Mouse (Mus musculus) forebrain, embryonic 15.5 days (tissue): ENCODE data around the gene Gm13420. TPM values are rescaled to one million over a fixed set of nuclear protein-coding genes. Genes with fewer than 3 reads are reported as not detected.
"Not testable (repeated sequence)": the region's sequence is repeated elsewhere in the genome, so short reads cannot be mapped to it uniquely, and the experiment has no call there.

Source experiments
- ATAC-seq: fragments of 200-750 bp; cut with Nextera tagmentation; replicated peaks from 2 replicates; pipeline ENCODE4 v1.8.0; 2017; ENCODE audit warnings: mild to moderate bottlenecking, moderate TSS enrichment, moderate library complexity
- H3K27ac ChIP-seq: fragments of 300-500 bp; sonication (generic); replicated peaks from 2 replicates; pipeline ENCODE4 v1.5.1; 2015; ENCODE audit warnings: mild to moderate bottlenecking, inconsistent platforms
- H3K27me3 ChIP-seq: fragments of 300-500 bp; sonication (generic); 2 replicates; pipeline ENCODE4 v1.6.1; 2015; ENCODE audit warnings: inconsistent platforms
- H3K36me3 ChIP-seq: fragments of 300-500 bp; sonication (generic); 2 replicates; pipeline ENCODE4 v1.6.1; 2015; ENCODE audit warnings: mild to moderate bottlenecking, inconsistent platforms
- H3K4me1 ChIP-seq: fragments of 300-500 bp; sonication (generic); 2 replicates; pipeline ENCODE4 v1.6.1; 2015; ENCODE audit warnings: inconsistent platforms
- H3K4me2 ChIP-seq: fragments of 300-500 bp; sonication (generic); replicated peaks from 2 replicates; pipeline ENCODE4 v1.6.1; 2015; ENCODE audit warnings: mild to moderate bottlenecking, inconsistent platforms
- H3K4me3 ChIP-seq: fragments of 300-500 bp; sonication (generic); 2 replicates; pipeline ENCODE4 v1.5.1; 2015; ENCODE audit warnings: mild to moderate bottlenecking, inconsistent platforms
- H3K9ac ChIP-seq: fragments of 300-500 bp; sonication (generic); replicated peaks from 2 replicates; pipeline ENCODE4 v1.6.1; 2015; ENCODE audit warnings: mild to moderate bottlenecking, inconsistent platforms
- H3K9me3 ChIP-seq: fragments of 300-500 bp; sonication (generic); 2 replicates; pipeline ENCODE4 v1.6.1; 2016; ENCODE audit warnings: inconsistent platforms
- WGBS: fragments of 180-500 bp; shearing (Covaris S2); methylation state at CpG from one replicate; pipeline ENCODE4 v1.1.7; 2015; ENCODE audit warnings: mixed read lengths; 5-methylcytosine and 5-hydroxymethylcytosine counted together
- polyA plus RNA-seq: library from polyadenylated mRNA; unstranded; fragments of >200 nt; fragmentation: Nextera tagmentation; extraction: Ambion mirVana; gene quantifications from 2 replicates; pipeline ENCODE4 v1.2.1, GENCODE M21; 2015

Gm13420 gene
- not detected in 2 replicates for polyA plus RNA-seq

DNA sequence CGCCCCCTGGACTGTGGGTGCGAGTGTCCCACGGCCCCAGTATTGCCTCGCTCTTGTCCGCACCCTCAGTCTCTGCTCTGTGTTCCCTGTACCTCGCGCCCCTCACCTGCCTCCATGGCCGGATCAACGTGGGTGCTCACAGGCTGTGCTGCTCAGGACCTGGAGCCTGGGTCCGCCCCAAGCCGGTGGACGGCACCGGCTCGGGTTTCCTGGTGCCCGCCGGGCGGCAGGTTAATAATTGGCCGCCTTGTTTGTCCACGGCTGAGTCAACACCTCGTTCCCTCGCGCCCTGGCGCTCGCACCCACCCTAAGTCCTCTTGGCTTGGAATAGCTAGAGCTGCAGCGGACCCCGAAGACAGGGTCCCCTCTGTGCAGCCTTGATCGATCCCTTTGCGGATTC is at the start of gene Gm13420:
TSS of gene Gm13420 (minus strand) at position 189 of the 400 bp plus-strand sequence.
- 6% methylated on average over 28 of the region's 28 CpGs for WGBS
- ATAC-seq = no peak
- Histone ChIP-seq H3K27ac (no peak within 1 kb of the TSS), H3K9ac (no peak within 1 kb of the TSS), H3K36me3 (no peaks in the 10 kb centered on the region), H3K4me1 (peaks cover 5% of the 10 kb centered on the region), H3K4me2 (no peak within 1 kb of the TSS), H3K4me3 (no peak within 1 kb of the TSS), H3K9me3 (peaks cover 3% of the 10 kb centered on the region; the same call in 1 of the 2 replicates), H3K27me3 (peaks cover 52% of the 10 kb centered on the region)

DNA sequence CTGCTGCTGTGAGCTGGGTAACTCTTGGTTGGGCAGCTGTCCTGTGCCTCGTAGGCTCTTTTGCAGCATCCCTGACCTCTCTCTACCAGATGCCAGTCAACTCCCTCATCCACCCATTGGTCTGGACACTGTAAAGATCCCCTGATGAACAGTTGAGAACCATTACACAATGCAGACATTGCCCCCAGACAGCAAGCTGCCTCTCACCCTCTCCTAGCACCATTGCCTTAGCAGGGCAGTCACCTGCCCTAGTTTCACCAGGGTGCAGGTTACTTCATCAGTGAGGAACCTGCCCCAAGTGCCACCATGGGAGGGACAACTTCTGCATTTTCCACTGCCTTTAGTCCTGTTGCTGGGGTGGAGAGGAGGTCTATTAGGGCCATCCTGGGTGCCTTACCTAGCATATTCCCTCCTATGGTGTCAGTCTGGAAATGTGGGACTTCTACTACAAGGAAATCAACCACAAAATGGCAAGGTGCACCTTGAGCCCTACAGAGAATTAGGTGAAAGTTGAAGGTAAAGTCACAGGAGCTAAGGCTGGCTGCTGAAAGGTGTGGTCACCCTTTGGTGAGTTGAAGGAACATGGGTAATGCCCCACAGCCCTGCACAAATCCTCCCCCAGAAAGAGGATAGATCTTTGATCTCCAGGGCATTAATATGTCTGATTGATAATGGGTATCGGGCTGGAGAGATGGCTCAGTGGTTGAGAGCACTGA is 41.4 kb upstream of the Gm13420 start:
- WGBS = 94% methylated on average over 2 of the region's 2 CpGs
- H3K4me3 ChIP-seq = no peak overlapping the region

DNA sequence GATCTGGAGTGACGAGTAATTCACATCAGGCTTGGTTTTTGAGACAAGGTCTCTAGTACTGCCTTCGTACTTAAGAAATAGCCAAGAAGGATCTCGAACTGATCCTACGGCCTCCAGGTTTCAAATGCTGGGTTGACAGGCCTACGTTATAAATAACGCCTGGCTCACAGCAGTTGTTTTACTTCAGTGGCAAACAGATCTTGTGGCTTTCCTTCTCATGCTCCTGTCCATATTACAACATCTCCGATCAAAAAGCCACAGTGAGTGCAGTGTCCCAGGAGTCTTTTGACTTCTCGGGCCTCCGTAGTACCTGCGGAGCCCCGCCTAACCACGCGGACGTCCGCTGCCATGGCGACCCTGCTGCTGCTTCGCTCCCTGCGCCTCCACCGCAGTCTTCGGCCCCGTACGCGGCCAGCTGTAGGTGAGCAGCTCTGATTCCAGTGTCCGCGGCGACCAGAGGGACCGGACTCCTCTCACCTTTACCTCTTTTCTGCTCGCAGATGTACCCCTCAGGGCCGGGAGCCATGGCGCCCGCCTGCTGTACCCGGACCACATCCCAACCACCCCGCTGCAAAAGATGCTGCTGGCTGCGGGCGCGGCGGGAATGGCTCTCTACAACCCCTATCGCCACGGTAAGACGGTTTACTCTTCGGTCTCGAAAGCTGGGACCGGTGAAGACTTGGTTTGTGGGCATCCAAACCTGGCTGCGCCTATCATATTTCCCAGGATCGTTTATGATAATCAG is 36.6 kb upstream of the Gm13420 start, which contains the start of gene Trub2:
TSS of gene Trub2 (minus strand) at position 566 of the 745 bp plus-strand sequence.
- ATAC-seq = peak; percentile 86
- Histone ChIP-seq H3K4me1 (peaks cover 18% of the 10 kb centered on the region), H3K4me3 (peak within 1 kb of the TSS; percentile 66), H3K4me2 (peak within 1 kb of the TSS; percentile 85), H3K9me3 (no peaks in the 10 kb centered on the region), H3K36me3 (peaks cover 34% of the 10 kb centered on the region), H3K27ac (peak within 1 kb of the TSS; percentile 86), H3K9ac (peak within 1 kb of the TSS; percentile 73), H3K27me3 (no peaks in the 10 kb centered on the region)
- WGBS = under 1% methylated on average over 45 of the region's 45 CpGs

More for the DNA sequence above, 41.4 kb upstream of the Gm13420 start:
- Histone ChIP-seq H3K9me3 (no peaks in the 10 kb centered on the region), H3K27me3 (no peaks in the 10 kb centered on the region), H3K4me2 (no peak overlapping the region), H3K4me1 (peaks cover 10% of the 10 kb centered on the region), H3K9ac (no peak overlapping the region), H3K36me3 (peaks cover 30% of the 10 kb centered on the region), H3K27ac (no peak overlapping the region)
- ATAC-seq = no peak

DNA sequence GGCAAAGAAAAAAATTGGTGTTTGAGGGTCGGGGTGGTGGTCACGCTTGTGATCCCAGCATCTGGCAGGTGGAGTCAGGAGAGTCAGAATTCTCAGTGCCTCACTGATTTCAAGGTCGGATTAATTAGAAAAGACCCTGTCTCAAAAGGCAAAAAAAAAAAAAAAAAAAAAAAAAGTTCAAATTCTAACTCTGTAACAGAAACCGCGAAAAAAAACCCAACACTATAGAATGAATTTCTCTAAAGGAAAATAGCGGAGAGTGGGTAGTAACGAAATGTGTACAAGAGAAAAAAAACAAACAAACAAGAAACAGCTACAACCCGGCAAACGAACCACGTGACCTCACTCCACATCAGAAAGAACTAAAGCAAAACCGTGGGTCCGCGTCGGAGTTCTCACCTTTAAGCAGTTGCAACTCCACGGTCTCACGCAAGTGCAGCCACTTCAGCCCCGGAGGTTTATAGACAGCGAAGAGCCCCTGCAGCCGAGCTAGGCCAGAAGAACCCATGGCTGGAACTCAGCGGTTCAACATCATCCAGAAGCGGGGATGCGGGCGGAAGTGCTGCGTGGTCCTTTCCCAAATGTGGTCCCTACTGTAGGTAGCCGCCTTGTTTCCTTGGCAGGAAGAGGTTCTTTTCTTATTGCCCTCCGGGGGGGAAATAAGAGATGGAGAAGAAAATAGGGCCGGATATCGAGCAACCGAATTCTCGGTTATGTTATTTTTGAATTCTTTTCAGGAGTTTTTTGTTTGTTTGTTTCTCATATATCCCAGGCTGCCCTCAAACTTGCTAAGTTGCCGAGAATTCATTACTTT is 35.8 kb upstream of the Gm13420 start, which contains the start of gene Coq4:
TSS of gene Coq4 (plus strand) at position 390 of the 814 bp plus-strand sequence.
- peak; percentile 90 for ATAC-seq
- Histone ChIP-seq H3K4me2 (peak within 1 kb of the TSS; percentile 85), H3K9ac (peak within 1 kb of the TSS; percentile 73), H3K4me1 (peaks cover 18% of the 10 kb centered on the region), H3K27ac (peak within 1 kb of the TSS; percentile 86), H3K4me3 (peak within 1 kb of the TSS; percentile 66), H3K9me3 (no peaks in the 10 kb centered on the region), H3K36me3 (peaks cover 42% of the 10 kb centered on the region), H3K27me3 (no peaks in the 10 kb centered on the region)
- WGBS = 1% methylated on average over 31 of the region's 31 CpGs

DNA sequence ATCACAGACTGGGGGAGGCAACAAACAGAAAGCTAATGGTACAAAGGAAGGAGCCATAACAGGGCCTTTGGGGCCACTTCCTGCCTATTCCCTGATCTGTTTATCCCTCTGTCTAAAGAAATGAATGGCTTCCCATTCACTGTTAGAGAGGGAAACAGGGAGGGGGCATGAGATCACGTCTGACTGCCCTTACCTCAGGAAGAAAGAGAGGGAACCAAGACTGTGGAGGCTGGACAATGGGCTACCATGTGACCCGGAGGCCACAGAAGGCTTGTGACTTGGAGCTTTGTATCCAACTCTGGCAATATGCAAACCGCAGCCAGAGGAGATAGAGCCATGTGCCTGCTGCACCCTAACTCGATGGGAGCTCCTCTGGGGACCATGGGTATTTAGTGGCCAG is 32.8 kb upstream of the Gm13420 start:
- H3K4me1 ChIP-seq = peaks cover 18% of the 10 kb centered on the region
- no peak overlapping the region for H3K4me3 ChIP-seq
- 68% methylated on average over 4 of the region's 4 CpGs for WGBS
- no peaks in the 10 kb centered on the region for H3K9me3 ChIP-seq
- H3K27ac ChIP-seq = no peak overlapping the region
- H3K4me2 ChIP-seq = no peak overlapping the region
- ATAC-seq = no peak
- no peak overlapping the region for H3K9ac ChIP-seq
- H3K36me3 ChIP-seq = peaks cover 59% of the 10 kb centered on the region
- H3K27me3 ChIP-seq = no peaks in the 10 kb centered on the region

DNA sequence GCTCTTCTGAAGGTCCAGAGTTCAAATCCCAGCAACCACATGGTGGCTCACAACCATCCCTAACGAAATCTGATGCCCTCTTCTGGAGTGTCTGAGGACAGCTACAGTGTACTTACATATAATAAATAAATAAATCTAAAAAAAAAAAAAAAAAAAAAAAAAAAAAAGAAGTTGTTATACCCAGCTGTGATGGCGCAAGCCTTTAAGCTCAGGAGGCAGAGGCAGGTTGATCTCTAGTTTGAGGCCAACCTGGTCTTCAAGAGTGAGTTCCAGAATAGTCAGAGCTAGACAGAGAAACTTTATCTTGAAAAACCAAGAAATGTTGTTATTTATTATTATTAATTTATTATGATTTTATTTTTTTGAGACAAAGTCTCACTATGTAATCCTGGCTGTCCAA is 29.8 kb upstream of the Gm13420 start:
- H3K9me3 ChIP-seq, H3K9ac ChIP-seq, ATAC-seq, H3K27me3 ChIP-seq, H3K27ac ChIP-seq, H3K4me2 ChIP-seq, H3K4me3 ChIP-seq, H3K4me1 ChIP-seq: not testable (repeated sequence)
- 94% methylated on average over 2 of the region's 2 CpGs for WGBS
- H3K36me3 ChIP-seq = peaks cover 89% of the 10 kb centered on the region

DNA sequence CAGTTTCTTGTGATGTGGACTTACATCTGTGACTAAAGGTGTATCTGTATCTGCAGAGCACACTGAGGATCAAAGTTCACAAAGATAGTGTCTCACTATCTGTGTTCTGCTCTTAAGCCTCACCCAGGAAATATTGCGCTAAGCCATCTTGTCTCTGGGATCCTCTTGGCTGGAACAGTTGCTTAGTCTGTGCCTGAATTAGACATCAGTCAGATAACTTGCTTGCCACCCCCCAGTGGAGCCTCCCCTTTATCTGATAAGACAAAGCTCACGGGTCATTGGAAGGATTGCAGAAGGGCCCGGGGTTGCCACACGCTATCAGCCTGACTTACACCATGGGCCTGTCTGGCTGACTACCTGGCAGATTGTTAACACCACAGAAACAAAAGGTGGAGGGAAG is 21.8 kb upstream of the Gm13420 start:
- no peak overlapping the region for H3K4me2 ChIP-seq
- no peak overlapping the region for H3K9ac ChIP-seq
- WGBS = 89% methylated on average over 4 of the region's 4 CpGs
- H3K36me3 ChIP-seq = peaks cover 32% of the 10 kb centered on the region
- no peaks in the 10 kb centered on the region for H3K4me1 ChIP-seq
- no peaks in the 10 kb centered on the region for H3K27me3 ChIP-seq
- no peak for ATAC-seq
- no peak overlapping the region for H3K4me3 ChIP-seq
- H3K9me3 ChIP-seq = no peaks in the 10 kb centered on the region
- no peak overlapping the region for H3K27ac ChIP-seq

DNA sequence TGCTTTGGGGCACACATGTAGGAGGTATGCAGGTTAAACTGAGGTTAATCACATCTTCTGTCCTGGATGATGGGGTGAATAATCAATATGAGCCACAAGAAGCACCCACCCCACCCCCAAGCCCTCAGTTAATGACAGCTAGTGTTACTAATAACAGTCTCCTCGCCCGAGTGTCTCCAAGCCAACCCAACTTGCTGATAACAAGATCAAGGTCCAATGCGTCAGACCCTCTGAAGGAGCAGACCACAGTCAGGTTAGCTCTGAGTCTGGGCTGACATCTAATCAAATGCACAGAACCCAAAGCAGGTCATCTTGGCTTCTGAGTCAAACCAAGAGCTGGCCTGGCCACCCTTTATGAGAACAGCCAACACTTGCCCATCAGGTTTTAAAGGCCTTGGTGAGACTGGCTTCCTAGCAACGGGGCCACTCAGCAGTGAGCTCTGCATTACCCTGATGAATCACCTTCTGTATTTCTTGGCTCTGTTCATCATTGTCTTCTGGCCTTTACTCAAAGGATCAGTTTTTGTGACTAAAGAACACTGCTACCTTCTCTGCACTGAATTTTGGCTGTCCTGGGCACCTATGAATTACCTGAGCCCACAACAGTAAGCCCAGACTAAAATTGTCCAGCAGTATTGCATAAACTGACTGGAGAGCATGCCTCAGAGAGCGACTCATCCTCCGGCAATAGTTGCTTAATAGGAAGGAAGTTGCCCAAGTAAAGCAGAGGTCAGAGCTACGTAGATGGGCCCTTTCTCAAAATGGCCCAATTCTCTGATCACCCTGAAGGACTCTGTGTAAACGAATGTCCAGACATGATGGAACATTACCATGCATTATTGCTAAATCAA is 20.4 kb upstream of the Gm13420 start:
- ATAC-seq = no peak
- Histone ChIP-seq H3K27ac (no peak overlapping the region), H3K9ac (no peak overlapping the region), H3K4me1 (no peaks in the 10 kb centered on the region), H3K4me3 (no peak overlapping the region), H3K27me3 (no peaks in the 10 kb centered on the region), H3K36me3 (peaks cover 17% of the 10 kb centered on the region), H3K4me2 (no peak overlapping the region), H3K9me3 (no peaks in the 10 kb centered on the region)
- 88% methylated on average over 8 of the region's 8 CpGs for WGBS

DNA sequence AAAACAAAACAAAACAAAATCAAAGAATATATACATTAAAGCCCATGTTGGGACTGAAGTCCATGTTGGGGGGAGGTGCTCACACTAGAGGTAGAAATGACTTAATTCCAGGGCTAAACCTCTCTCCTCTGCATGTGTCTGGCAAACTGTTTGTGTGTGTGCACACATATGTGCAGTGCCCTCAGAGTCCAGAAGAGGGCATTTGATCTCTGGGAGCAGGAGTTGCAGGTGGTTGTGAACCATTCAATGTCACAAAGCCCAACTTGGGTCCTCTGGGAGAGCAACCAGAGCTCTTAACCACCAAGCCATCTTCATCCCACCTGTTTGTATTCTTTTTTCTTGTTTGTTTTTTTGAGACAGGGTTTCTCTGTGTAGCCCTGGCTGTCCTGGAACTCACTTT is 18.7 kb upstream of the Gm13420 start:
- Histone ChIP-seq H3K4me1 (no peaks in the 10 kb centered on the region), H3K27me3 (no peaks in the 10 kb centered on the region), H3K9ac (no peak overlapping the region), H3K27ac (no peak overlapping the region), H3K4me2 (no peak overlapping the region), H3K4me3 (no peak overlapping the region), H3K36me3 (peaks cover 12% of the 10 kb centered on the region), H3K9me3 (no peaks in the 10 kb centered on the region)
- no peak for ATAC-seq

DNA sequence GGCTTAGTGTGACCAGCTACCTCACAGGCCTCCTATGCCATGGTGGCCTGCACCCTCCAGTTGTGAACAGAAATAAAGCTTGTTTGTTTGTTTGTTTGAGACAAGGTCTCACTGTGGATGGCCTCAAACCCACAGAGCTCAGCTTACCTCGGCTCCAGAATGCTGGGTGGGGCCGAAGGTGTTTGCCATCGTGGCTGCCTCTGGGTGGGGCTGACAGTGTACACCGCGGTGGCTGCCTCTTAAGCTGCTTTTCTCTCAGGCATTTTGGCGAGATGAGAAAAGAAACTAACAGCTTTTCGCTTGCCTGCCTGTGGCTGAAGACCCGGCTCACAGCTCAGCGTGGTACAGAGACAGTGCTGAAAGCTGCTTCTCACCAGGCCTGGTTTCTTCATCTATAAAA is 17.4 kb upstream of the Gm13420 start:
- no peaks in the 10 kb centered on the region for H3K4me1 ChIP-seq
- H3K4me2 ChIP-seq = no peak overlapping the region
- no peaks in the 10 kb centered on the region for H3K27me3 ChIP-seq
- H3K27ac ChIP-seq = no peak overlapping the region
- 73% methylated on average over 9 of the region's 9 CpGs for WGBS
- H3K36me3 ChIP-seq = peaks cover 6% of the 10 kb centered on the region; the same call in 1 of the 2 replicates
- no peaks in the 10 kb centered on the region for H3K9me3 ChIP-seq
- no peak overlapping the region for H3K4me3 ChIP-seq
- ATAC-seq = no peak
- no peak overlapping the region for H3K9ac ChIP-seq

DNA sequence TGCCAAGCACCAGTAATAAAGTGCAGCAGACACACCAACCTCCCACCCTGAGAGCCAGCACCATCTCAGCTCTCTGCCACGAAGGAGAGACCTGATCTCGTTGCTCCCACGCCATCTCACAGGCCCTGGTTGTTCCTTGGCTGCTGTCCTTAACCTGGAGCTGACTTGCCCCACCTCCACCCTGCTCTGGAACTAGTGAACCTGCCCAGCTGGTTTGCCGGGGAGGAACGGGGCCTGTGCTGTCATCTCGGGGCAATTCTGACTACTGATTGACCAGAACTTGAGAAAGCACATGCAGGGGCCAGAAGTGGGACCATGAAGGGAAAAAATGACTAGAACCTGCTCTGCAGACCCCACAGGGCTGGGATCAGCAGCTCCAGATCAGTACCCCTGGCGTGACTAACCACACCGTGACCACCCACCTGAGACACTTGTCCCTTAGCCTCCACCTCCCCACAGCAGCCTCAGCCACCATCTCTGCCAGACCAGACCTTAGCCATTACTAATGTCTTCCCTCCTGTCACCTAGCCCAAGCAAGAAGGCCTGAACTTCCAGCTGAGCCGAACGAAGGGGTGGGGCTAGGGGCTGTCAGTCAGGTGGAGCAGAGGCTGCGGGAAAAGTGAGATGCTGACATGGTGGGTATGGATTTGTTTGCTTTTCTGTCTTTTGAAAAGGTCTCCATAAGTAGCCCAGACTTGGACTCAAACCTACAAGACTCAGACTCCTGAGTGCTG is 16.7 kb upstream of the Gm13420 start:
- Histone ChIP-seq H3K9me3 (no peaks in the 10 kb centered on the region), H3K27ac (no peak overlapping the region), H3K36me3 (peaks cover 5% of the 10 kb centered on the region; the same call in 1 of the 2 replicates), H3K27me3 (no peaks in the 10 kb centered on the region), H3K4me3 (no peak overlapping the region), H3K9ac (no peak overlapping the region), H3K4me2 (no peak overlapping the region), H3K4me1 (no peaks in the 10 kb centered on the region)
- 78% methylated on average over 11 of the region's 11 CpGs for WGBS
- no peak for ATAC-seq
